Mouse (Mus musculus) midbrain, embryonic 11.5 days (tissue): ENCODE data around the gene Ppef1. TPM values are rescaled to one million over a fixed set of nuclear protein-coding genes. Genes with fewer than 3 reads are reported as not detected.

ENCODE experiments used
- ATAC-seq: fragments of 200-750 bp; cut with Nextera tagmentation; 2 replicates; pipeline ENCODE4 v1.8.0; 2017; ENCODE audit warnings: moderate TSS enrichment, moderate library complexity; ENCODE audit not compliant: low FRiP score
- DNase-seq: peaks from one replicate; pipeline ENCODE4 v3.0.0; 2015; ENCODE audit warnings: low spot score; ENCODE audit errors: missing footprints
- H3K27ac ChIP-seq: fragments of 300-500 bp; sonication (generic); 2 replicates; pipeline ENCODE4 v1.5.1; 2014; ENCODE audit warnings: low read depth, low read length
- H3K27me3 ChIP-seq: fragments of 300-500 bp; sonication (generic); 2 replicates; pipeline ENCODE4 v1.6.1; 2014; ENCODE audit warnings: mild to moderate bottlenecking, low read length, moderate library complexity, mixed read lengths; ENCODE audit not compliant: control insufficient read depth, insufficient read depth
- H3K36me3 ChIP-seq: fragments of 300-500 bp; sonication (generic); 2 replicates; pipeline ENCODE4 v1.6.1; 2014; ENCODE audit warnings: mild to moderate bottlenecking, low read length, moderate library complexity, mixed read lengths; ENCODE audit not compliant: control insufficient read depth, insufficient read depth
- H3K4me1 ChIP-seq: fragments of 300-500 bp; sonication (generic); 2 replicates; pipeline ENCODE4 v1.6.1; 2014; ENCODE audit warnings: low read length; ENCODE audit not compliant: control insufficient read depth, insufficient read depth
- H3K4me2 ChIP-seq: fragments of 300-500 bp; sonication (generic); 2 replicates; pipeline ENCODE4 v1.6.1; 2014; ENCODE audit warnings: mild to moderate bottlenecking, moderate library complexity
- H3K4me3 ChIP-seq: fragments of 300-500 bp; sonication (generic); 2 replicates; pipeline ENCODE4 v1.5.1; 2014; ENCODE audit warnings: low read depth, low read length
- H3K9ac ChIP-seq: fragments of 300-500 bp; sonication (generic); 2 replicates; pipeline ENCODE4 v1.6.1; 2014; ENCODE audit warnings: low read length
- H3K9me3 ChIP-seq: fragments of 300-500 bp; sonication (generic); 2 replicates; pipeline ENCODE4 v1.6.1; 2016; ENCODE audit warnings: low read length; ENCODE audit not compliant: control insufficient read depth
- WGBS: fragments of 180-500 bp; shearing (Covaris S2); extraction: QIAGEN DNeasy Blood & Tissue Kit; methylation state at CpG from one replicate; pipeline ENCODE4 v1.1.7; 2014; 5-methylcytosine and 5-hydroxymethylcytosine counted together
- polyA plus RNA-seq: library from polyadenylated mRNA; unstranded; fragments of >200 nt; fragmentation: Nextera tagmentation; extraction: Ambion mirVana; gene quantifications from 2 replicates; pipeline ENCODE4 v1.2.1, GENCODE M21; 2014

The Ppef1 gene
- polyA plus RNA-seq, 1 experiment from 2014 or later = 0.56 TPM

DNA sequence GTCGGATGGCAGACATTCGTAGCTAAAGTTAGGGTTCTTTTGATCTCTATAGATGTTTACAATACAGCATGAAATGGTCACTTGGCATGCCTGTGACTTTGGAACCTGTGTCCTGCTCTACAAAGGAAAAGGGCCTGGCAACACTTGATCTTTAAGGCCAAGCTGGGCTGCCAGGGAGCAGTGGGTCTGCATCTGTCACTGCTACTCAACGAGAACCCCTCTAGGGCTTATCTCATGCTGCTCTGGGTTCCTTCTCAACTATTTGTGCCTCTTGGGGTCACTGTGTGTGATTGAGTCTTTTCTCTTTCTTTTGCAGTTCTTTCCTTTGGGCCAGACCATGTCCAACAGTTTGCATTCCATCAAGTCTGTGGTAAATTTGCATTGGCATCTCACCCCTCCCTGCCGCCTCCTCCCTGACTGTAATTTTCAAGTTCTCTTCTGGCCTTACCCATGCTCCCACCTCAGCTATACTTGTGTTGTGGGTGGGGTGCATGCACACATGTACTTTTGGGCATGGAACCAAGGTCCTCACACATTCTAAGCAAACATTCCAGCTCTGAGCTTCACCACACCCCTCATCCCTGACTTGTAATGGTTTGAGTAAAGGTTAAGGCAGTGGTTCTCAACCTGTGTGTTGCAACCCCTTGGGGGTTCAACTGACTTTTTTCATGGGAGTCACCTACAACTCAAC lies 151.3 kb downstream of the Ppef1 start:
- no peak overlapping the region for H3K4me2 ChIP-seq

DNA sequence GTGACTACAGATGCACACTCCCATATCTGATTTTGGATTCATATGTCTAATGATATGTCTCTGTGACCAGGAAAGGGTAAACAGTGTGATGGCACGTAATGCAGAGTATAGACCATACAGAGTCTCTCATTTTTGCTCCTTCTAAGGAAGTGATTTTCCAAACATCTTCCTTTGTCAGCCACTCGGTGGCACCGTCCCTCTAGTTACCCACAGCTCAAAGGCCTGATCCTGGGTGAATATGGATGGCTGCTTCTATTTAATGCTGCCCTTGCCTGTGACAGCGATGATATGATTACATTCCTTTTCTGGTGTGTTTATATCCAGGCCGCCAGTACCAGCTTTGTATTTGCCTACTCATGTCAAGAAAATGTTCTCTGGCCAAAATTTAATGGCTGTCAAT lies 152.0 kb downstream of the Ppef1 start:
- peak; percentile 64; the same call in 1 of the 2 replicates for ATAC-seq
- Histone ChIP-seq H3K27ac (no peak overlapping the region), H3K27me3 (peaks cover 8% of the 10 kb centered on the region), H3K4me1 (no peaks in the 10 kb centered on the region), H3K36me3 (no peaks in the 10 kb centered on the region), H3K4me3 (no peak overlapping the region), H3K9ac (no peak overlapping the region), H3K9me3 (no peaks in the 10 kb centered on the region), H3K4me2 (no peak overlapping the region)
- 69% methylated on average over 5 of the region's 5 CpGs for WGBS
- no peak for DNase-seq

More for the DNA sequence above, 151.3 kb downstream of the Ppef1 start:
- H3K4me3 ChIP-seq = no peak overlapping the region
- no peaks in the 10 kb centered on the region for H3K9me3 ChIP-seq
- H3K27ac ChIP-seq = no peak overlapping the region
- WGBS = 88% methylated on average over 4 of the region's 4 CpGs
- ATAC-seq = no peak
- peaks cover 10% of the 10 kb centered on the region for H3K27me3 ChIP-seq
- H3K36me3 ChIP-seq = no peaks in the 10 kb centered on the region
- H3K9ac ChIP-seq = no peak overlapping the region
- no peak for DNase-seq
- no peaks in the 10 kb centered on the region for H3K4me1 ChIP-seq

Other genes with a start within 250 kb of the Ppef1 start
- 19.6 and 20.7 TPM in 2 replicates for gene Phka2, start 233.6 kb downstream of the Ppef1 start, polyA plus RNA-seq
- 0.03 and 0.04 TPM in 2 replicates for gene Rs1, start 32.2 kb upstream of the Ppef1 start, polyA plus RNA-seq
- gene Gja6, start 171.3 kb upstream of the Ppef1 start, polyA plus RNA-seq = 0.12 and 0.38 TPM in 2 replicates